Mouse (Mus musculus): Measurements from ENCODE around the gene Olfr352. TPM values are rescaled to one million over a fixed set of nuclear protein-coding genes. Genes with fewer than 3 reads are reported as not detected.

Olfr352 gene
- not detected in 2 replicates for total RNA-seq (2012; rRNA removed)

GRCm38 (mm10) chr2:36868160-36868559 lies at the start of gene Olfr352:
Gene Olfr352 (plus strand): TSS chr2:36868460.
- H3K4me3 ChIP-seq (ENCODE audit: insufficient read depth in 1 of 2, low read depth in 1 of 2, low read length in 2 of 2, poor library complexity in 1 of 2, severe bottlenecking in 1 of 2): no peak within 1 kb of the TSS
- TF ChIP-seq MAFK (IDR thresholded peaks at IDR 0.05; ENCODE audit: insufficient read depth, low read depth, low read length) (no peak), ZNF384 (IDR thresholded peaks at IDR 0.05; ENCODE audit: low read depth, low read length) (no peak), ZC3H11A (IDR thresholded peaks at IDR 0.05; ENCODE audit: borderline replicate concordance, low read depth, low read length) (no peak), CHD2 (IDR thresholded peaks at IDR 0.05; ENCODE audit: low read depth, low read length) (no peak), HCFC1 (IDR thresholded peaks at IDR 0.05; ENCODE audit: borderline replicate concordance, insufficient read depth, low read length) (no peak)
- DNase-seq (ENCODE audit: low read depth, low spot score): no peak
- H3K4me1 ChIP-seq (ENCODE audit: control insufficient read depth in 2 of 2, insufficient read depth in 2 of 2, low read length in 2 of 2, poor library complexity in 1 of 2): no peaks in the 10 kb centered on the region
- in situ Hi-C loops (cut with MboI; ENCODE audit: low sequenced_read_pairs in 2 of 2, unreplicated experiment in 2 of 2): no loop called here
- no peak within 1 kb of the TSS for H3K27ac ChIP-seq (ENCODE audit: insufficient read depth, low read depth, low read length, poor library complexity, severe bottlenecking)
- H3K36me3 ChIP-seq (ENCODE audit: control insufficient read depth, insufficient read depth, low read length, poor library complexity, severe bottlenecking): no peaks in the 10 kb centered on the region
- H3K9ac ChIP-seq (ENCODE audit: insufficient read depth, low read depth, low read length, poor library complexity, severe bottlenecking): no peak within 1 kb of the TSS
- H3K9me3 ChIP-seq (ENCODE audit: control insufficient read depth, insufficient read depth, low read depth, low read length): no peaks in the 10 kb centered on the region

GRCm38 (mm10) chr2:36846010-36846409 lies 22.2 kb upstream of the Olfr352 start, which contains the start of gene Olfr350:
Gene Olfr350 (plus strand): TSS chr2:36846310.
- no peak within 1 kb of the TSS for H3K9ac ChIP-seq (ENCODE audit: insufficient read depth, low read depth, low read length, poor library complexity, severe bottlenecking)
- no peak within 1 kb of the TSS for H3K4me3 ChIP-seq (ENCODE audit: insufficient read depth in 1 of 2, low read depth in 1 of 2, low read length in 2 of 2, poor library complexity in 1 of 2, severe bottlenecking in 1 of 2)
- in situ Hi-C loops (cut with MboI; ENCODE audit: low sequenced_read_pairs in 2 of 2, unreplicated experiment in 2 of 2): no loop called here
- no peaks in the 10 kb centered on the region for H3K36me3 ChIP-seq (ENCODE audit: control insufficient read depth, insufficient read depth, low read length, poor library complexity, severe bottlenecking)
- DNase-seq (ENCODE audit: low read depth, low spot score): no peak
- no peak for TF ChIP-seq CHD2 (IDR thresholded peaks at IDR 0.05; ENCODE audit: low read depth, low read length)
- no peak for TF ChIP-seq MAFK (IDR thresholded peaks at IDR 0.05; ENCODE audit: insufficient read depth, low read depth, low read length)
- no peak for TF ChIP-seq HCFC1 (IDR thresholded peaks at IDR 0.05; ENCODE audit: borderline replicate concordance, insufficient read depth, low read length)
- no peak for TF ChIP-seq ZNF384 (IDR thresholded peaks at IDR 0.05; ENCODE audit: low read depth, low read length)
- TF ChIP-seq ZC3H11A (IDR thresholded peaks at IDR 0.05; ENCODE audit: borderline replicate concordance, low read depth, low read length): no peak
- H3K4me1 ChIP-seq (ENCODE audit: control insufficient read depth in 2 of 2, insufficient read depth in 2 of 2, low read length in 2 of 2, poor library complexity in 1 of 2): no peaks in the 10 kb centered on the region
- H3K27ac ChIP-seq (ENCODE audit: insufficient read depth, low read depth, low read length, poor library complexity, severe bottlenecking): no peak within 1 kb of the TSS
- H3K9me3 ChIP-seq (ENCODE audit: control insufficient read depth, insufficient read depth, low read depth, low read length): no peaks in the 10 kb centered on the region

GRCm38 (mm10) chr2:36862560-36862959 lies 5.7 kb upstream of the Olfr352 start, which contains the start of gene Olfr351:
Gene Olfr351 (minus strand): TSS chr2:36862660.
- TF ChIP-seq HCFC1 (IDR thresholded peaks at IDR 0.05; ENCODE audit: borderline replicate concordance, insufficient read depth, low read length): no peak
- TF ChIP-seq MAFK (IDR thresholded peaks at IDR 0.05; ENCODE audit: insufficient read depth, low read depth, low read length): no peak
- no peak for TF ChIP-seq ZC3H11A (IDR thresholded peaks at IDR 0.05; ENCODE audit: borderline replicate concordance, low read depth, low read length)
- no peak for TF ChIP-seq ZNF384 (IDR thresholded peaks at IDR 0.05; ENCODE audit: low read depth, low read length)
- TF ChIP-seq CHD2 (IDR thresholded peaks at IDR 0.05; ENCODE audit: low read depth, low read length): no peak
- no peak for DNase-seq (ENCODE audit: low read depth, low spot score)
- in situ Hi-C loops (cut with MboI; ENCODE audit: low sequenced_read_pairs in 2 of 2, unreplicated experiment in 2 of 2): no loop called here
- H3K4me1 ChIP-seq (ENCODE audit: control insufficient read depth in 2 of 2, insufficient read depth in 2 of 2, low read length in 2 of 2, poor library complexity in 1 of 2): no peaks in the 10 kb centered on the region
- no peak within 1 kb of the TSS for H3K9ac ChIP-seq (ENCODE audit: insufficient read depth, low read depth, low read length, poor library complexity, severe bottlenecking)
- H3K27ac ChIP-seq (ENCODE audit: insufficient read depth, low read depth, low read length, poor library complexity, severe bottlenecking): no peak within 1 kb of the TSS
- H3K9me3 ChIP-seq (ENCODE audit: control insufficient read depth, insufficient read depth, low read depth, low read length): no peaks in the 10 kb centered on the region
- H3K36me3 ChIP-seq (ENCODE audit: control insufficient read depth, insufficient read depth, low read length, poor library complexity, severe bottlenecking): no peaks in the 10 kb centered on the region
- no peak within 1 kb of the TSS for H3K4me3 ChIP-seq (ENCODE audit: insufficient read depth in 1 of 2, low read depth in 1 of 2, low read length in 2 of 2, poor library complexity in 1 of 2, severe bottlenecking in 1 of 2)

- Histone ChIP-seq H3K27ac (ENCODE audit: insufficient read depth, low read depth, low read length, poor library complexity, severe bottlenecking) (no peak within 1 kb of the TSS), H3K36me3 (ENCODE audit: control insufficient read depth, insufficient read depth, low read length, poor library complexity, severe bottlenecking) (no peaks in the 10 kb centered on the region), H3K4me3 (ENCODE audit: insufficient read depth in 1 of 2, low read depth in 1 of 2, low read length in 2 of 2, poor library complexity in 1 of 2, severe bottlenecking in 1 of 2) (no peak within 1 kb of the TSS), H3K9me3 (ENCODE audit: control insufficient read depth, insufficient read depth, low read depth, low read length) (no peaks in the 10 kb centered on the region), H3K4me1 (ENCODE audit: control insufficient read depth in 2 of 2, insufficient read depth in 2 of 2, low read length in 2 of 2, poor library complexity in 1 of 2) (no peaks in the 10 kb centered on the region), H3K9ac (ENCODE audit: insufficient read depth, low read depth, low read length, poor library complexity, severe bottlenecking) (no peak within 1 kb of the TSS)
- in situ Hi-C loops (cut with MboI; ENCODE audit: low sequenced_read_pairs in 2 of 2, unreplicated experiment in 2 of 2): no loop called here
- no peak for DNase-seq (ENCODE audit: low read depth, low spot score)
- TF ChIP-seq CHD2 (IDR thresholded peaks at IDR 0.05; ENCODE audit: low read depth, low read length) (no peak), ZNF384 (IDR thresholded peaks at IDR 0.05; ENCODE audit: low read depth, low read length) (no peak), ZC3H11A (IDR thresholded peaks at IDR 0.05; ENCODE audit: borderline replicate concordance, low read depth, low read length) (no peak), HCFC1 (IDR thresholded peaks at IDR 0.05; ENCODE audit: borderline replicate concordance, insufficient read depth, low read length) (no peak), MAFK (IDR thresholded peaks at IDR 0.05; ENCODE audit: insufficient read depth, low read depth, low read length) (no peak)
These were observed 24.6 kb downstream of the Olfr352 start, which contains the start of gene Olfr353 for GRCm38 (mm10) chr2:36892836-36893235. Gene Olfr353 (minus strand): TSS chr2:36892936.
